Comparison of ENCODE assay signal across 8 mouse cellular contexts in the genomic region with DNA sequence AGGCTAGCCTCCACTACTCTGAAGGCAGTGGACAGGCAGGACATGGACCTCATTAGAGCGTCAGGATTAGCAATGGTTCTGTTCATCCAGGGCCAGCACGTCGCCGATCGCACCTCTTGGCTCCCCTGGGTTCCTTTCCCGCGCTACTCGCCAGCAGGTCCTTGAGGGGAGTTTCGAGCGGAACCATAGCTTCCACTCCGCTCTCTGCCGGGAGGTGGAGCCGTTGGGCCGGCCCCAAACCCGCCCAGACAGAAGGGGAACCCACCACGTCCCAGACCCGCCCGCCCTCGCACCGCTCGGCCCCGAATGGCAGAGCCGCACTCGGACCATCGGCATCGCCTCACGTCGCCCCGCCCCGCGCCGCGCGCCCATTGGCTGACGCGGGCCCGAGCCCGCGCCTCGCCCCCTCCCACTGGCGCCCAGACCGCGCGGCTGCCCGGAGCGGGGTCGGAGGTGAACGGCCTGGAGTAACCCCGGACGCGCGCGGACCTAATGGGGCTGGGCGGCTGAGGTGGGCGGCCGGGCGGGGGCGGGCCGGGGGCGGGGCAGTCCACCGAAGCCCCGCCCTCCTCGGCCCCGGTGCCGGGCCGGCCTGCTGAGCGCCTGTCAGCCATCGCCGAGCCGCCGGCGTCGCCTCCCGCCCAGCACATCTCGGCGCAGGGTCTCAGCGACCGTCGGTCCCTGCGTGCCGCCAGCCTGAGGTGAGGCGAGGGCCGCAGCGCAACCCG. TPM values are rescaled to one million over a fixed set of nuclear protein-coding genes. Genes with fewer than 3 reads are reported as not detected.
A peak's percentile ranks its signal among the peaks of the same experiment; 100 is the strongest.
DNase-seq lines count a peak whose midpoint lies in the region; ATAC-seq and TF ChIP-seq lines count a peak whose summit lies in the region.

No protein-coding gene starts in this region.

- peaks cover 29% of the 10 kb centered on the region for H3K79me2 ChIP-seq in CH12.LX (replicated peaks; ENCODE audit: control insufficient read depth, extremely low read depth, insufficient read depth, poor library complexity, severe bottlenecking)

- H3K27ac ChIP-seq in CH12.LX (ENCODE audit: insufficient read depth, low read depth): peak overlapping the region; percentile 56
- peak overlapping the region; percentile 98 for H3K27ac ChIP-seq in forebrain, embryonic 10.5 days
- H3K27ac ChIP-seq in heart, embryonic 15.5 days: peak overlapping the region; percentile 84
- H3K27ac ChIP-seq in liver, embryonic 13.5 days: peak overlapping the region; percentile 90
- H3K27ac ChIP-seq in stomach, embryonic 14.5 days (ENCODE audit: low read length): peak overlapping the region; percentile 88

- peaks cover 0 to 13% of the 10 kb centered on the region in 2 experiments for H3K36me3 ChIP-seq in CH12.LX (replicated peaks in 1 of 2; ENCODE audit: control insufficient read depth in 1 of 2, insufficient read depth in 1 of 2, low read length in 1 of 2)
- peaks cover 9% of the 10 kb centered on the region for H3K36me3 ChIP-seq in forebrain, embryonic 10.5 days (replicated peaks)
- H3K36me3 ChIP-seq in heart, embryonic 15.5 days: no peaks in the 10 kb centered on the region
- H3K36me3 ChIP-seq in liver, embryonic 13.5 days: no peaks in the 10 kb centered on the region
- no peaks in the 10 kb centered on the region for H3K36me3 ChIP-seq in stomach, embryonic 14.5 days (ENCODE audit: control insufficient read depth, insufficient read depth, low read length)

- H3K27me3 ChIP-seq in CH12.LX (replicated peaks): peaks cover 6% of the 10 kb centered on the region
- H3K27me3 ChIP-seq in forebrain, embryonic 10.5 days (ENCODE audit: poor library complexity, severe bottlenecking): peaks cover 19% of the 10 kb centered on the region
- no peaks in the 10 kb centered on the region for H3K27me3 ChIP-seq in heart, embryonic 15.5 days
- no peaks in the 10 kb centered on the region for H3K27me3 ChIP-seq in liver, embryonic 13.5 days
- H3K27me3 ChIP-seq in stomach, embryonic 14.5 days (ENCODE audit: control insufficient read depth, insufficient read depth, low read length): no peaks in the 10 kb centered on the region

- H3K9ac ChIP-seq in CH12.LX (ENCODE audit: insufficient read depth, low read depth): peak overlapping the region; percentile 90
- H3K9ac ChIP-seq in heart, embryonic 15.5 days: peak overlapping the region; percentile 67
- peak overlapping the region; percentile 85 for H3K9ac ChIP-seq in liver, embryonic 13.5 days
- H3K9ac ChIP-seq in stomach, embryonic 14.5 days (replicated peaks; ENCODE audit: low read depth, low read length): peak overlapping the region; percentile 73

- WGBS in forebrain, embryonic 10.5 days: under 1% methylated on average over 77 of the region's 85 CpGs
- under 1% methylated on average over 70 of the region's 85 CpGs for WGBS in heart, embryonic 15.5 days
- WGBS in liver, embryonic 13.5 days (ENCODE audit: insufficient replicate concordance): under 1% methylated on average over 75 of the region's 85 CpGs
- WGBS in stomach, embryonic 14.5 days: 0% methylated on average over 62 of the region's 85 CpGs

- peak overlapping the region; percentile 72 to 77 (median 76) for H3K4me3 ChIP-seq in CH12.LX (replicated peaks in 1 of 3; ENCODE audit: low read depth in 2 of 3, low read length in 2 of 3, poor library complexity in 1 of 3)
- H3K4me3 ChIP-seq in forebrain, embryonic 10.5 days: peak overlapping the region; percentile 85
- peak overlapping the region; percentile 74 for H3K4me3 ChIP-seq in heart, embryonic 15.5 days
- peak overlapping the region; percentile 84 for H3K4me3 ChIP-seq in liver, embryonic 13.5 days (replicated peaks)
- peak overlapping the region; percentile 82 for H3K4me3 ChIP-seq in stomach, embryonic 14.5 days (ENCODE audit: low read depth, low read length)

- dilution Hi-C loops in CH12.LX (cut with MboI; ENCODE audit: extremely low pct_ligation_motif_present, extremely low pct_unique_long_range_greater_than_20kb, low sequenced_read_pairs): no loop called here

- peak; percentile 83 for TF ChIP-seq POLR2A in CH12.LX (IDR thresholded peaks at IDR 0.05; ENCODE audit: low read depth, low read length)

- peak overlapping the region; percentile 84 for H3K4me2 ChIP-seq in CH12.LX (ENCODE audit: insufficient read depth, low read depth, poor library complexity, severe bottlenecking)
- H3K4me2 ChIP-seq in heart, embryonic 15.5 days: peak overlapping the region; percentile 79
- H3K4me2 ChIP-seq in liver, embryonic 13.5 days: peak overlapping the region; percentile 98
- peak overlapping the region; percentile 78 for H3K4me2 ChIP-seq in stomach, embryonic 14.5 days (replicated peaks; ENCODE audit: low read depth, low read length)

- no peak for TF ChIP-seq EP300 in CH12.LX (IDR thresholded peaks at IDR 0.05; ENCODE audit: low read length)

- in situ Hi-C loops in CH12.LX (cut with MboI; ENCODE audit: low pct_ligation_motif_present, low pct_unique_long_range_greater_than_20kb, low sequenced_read_pairs): no loop called here

- DNase-seq in CH12.LX (ENCODE audit: extremely low read depth): peak; percentile 97
- peak; percentile 85 for DNase-seq in c-Kit-positive CD71-negative TER-119-negative erythroid progenitor cells, embryonic 14.5 days (ENCODE audit: low read depth)
- peak; percentile 95 for DNase-seq in forebrain, embryonic 10.5 days (ENCODE audit: extremely low spot score, low spot score)
- DNase-seq in kidney, postnatal 14 days: peak; percentile 99
- peak; percentile 93 for DNase-seq in liver, embryonic 13.5 days
- peak; percentile 93 for DNase-seq in natural killer cell, adult 2 months (ENCODE audit: low spot score in 2 of 2)

- TF ChIP-seq RAD21 in CH12.LX (IDR thresholded peaks at IDR 0.05; ENCODE audit: low read depth, low read length): peak; percentile 63

- H3K9me3 ChIP-seq in CH12.LX (replicated peaks; ENCODE audit: low read length): no peaks in the 10 kb centered on the region
- no peaks in the 10 kb centered on the region for H3K9me3 ChIP-seq in forebrain, embryonic 10.5 days
- H3K9me3 ChIP-seq in heart, embryonic 15.5 days (replicated peaks): no peaks in the 10 kb centered on the region
- H3K9me3 ChIP-seq in liver, embryonic 13.5 days (replicated peaks): no peaks in the 10 kb centered on the region
- H3K9me3 ChIP-seq in stomach, embryonic 14.5 days (ENCODE audit: control insufficient read depth, low read depth, low read length): no peaks in the 10 kb centered on the region

- ATAC-seq in heart, embryonic 15.5 days (replicated peaks; ENCODE audit: insufficient number of reproducible peaks, insufficient read depth, low FRiP score, low read depth): peak; percentile 98
- ATAC-seq in liver, embryonic 13.5 days (ENCODE audit: low read depth): peak; percentile 95
- peak; percentile 98 for ATAC-seq in stomach, embryonic 14.5 days (ENCODE audit: insufficient number of reproducible peaks, insufficient read depth, low FRiP score, low read depth)

- H3K4me1 ChIP-seq in CH12.LX (ENCODE audit: control insufficient read depth in 1 of 2, insufficient read depth in 2 of 2): peaks cover 11 to 46% of the 10 kb centered on the region in 2 experiments
- peaks cover 35% of the 10 kb centered on the region for H3K4me1 ChIP-seq in forebrain, embryonic 10.5 days
- peaks cover 11% of the 10 kb centered on the region for H3K4me1 ChIP-seq in heart, embryonic 15.5 days (replicated peaks)
- peaks cover 46% of the 10 kb centered on the region for H3K4me1 ChIP-seq in liver, embryonic 13.5 days (replicated peaks)
- H3K4me1 ChIP-seq in stomach, embryonic 14.5 days (ENCODE audit: control insufficient read depth, insufficient read depth, low read length): peaks cover 11% of the 10 kb centered on the region

- peak in 1 of 2 experiments; percentile 80; a peak in 2 of 4 replicates for TF ChIP-seq CTCF in CH12.LX (conservative IDR thresholded peaks at IDR 0.05 in 1 of 2, IDR thresholded peaks at IDR 0.05 in 1 of 2; ENCODE audit: low read depth in 2 of 2, low read length in 2 of 2)

TF ChIP-seq in CH12.LX, 34 proteins besides CTCF, POLR2A, EP300 and RAD21 (continues in another document):
- TF ChIP-seq MAFK (IDR thresholded peaks at IDR 0.05; ENCODE audit: insufficient replicate concordance, low read length): no peak
- TF ChIP-seq MAX (IDR thresholded peaks at IDR 0.05; ENCODE audit: low read length): peak; percentile 92
- TF ChIP-seq KAT2A (IDR thresholded peaks at IDR 0.05; ENCODE audit: insufficient replicate concordance, low read length): 0 out of 2 replicates have a peak, but pooled peaks have one; percentile 1
- TF ChIP-seq RCOR1 (conservative IDR thresholded peaks at IDR 0.05; ENCODE audit: low read depth, low read length): no peak
- peak; percentile 44; the same call in 1 of the 2 replicates for TF ChIP-seq IRF4 (IDR thresholded peaks at IDR 0.05; ENCODE audit: low read depth, low read length)
- peak; percentile 53; the same call in 1 of the 2 replicates for TF ChIP-seq SMC3 (IDR thresholded peaks at IDR 0.05; ENCODE audit: low read depth, low read length)

RNA-seq across cellular contexts. Expression of gene Gm11437, which starts 12.1 kb away (rescaled TPM):
- total RNA-seq in CH12.LX (2012; rRNA removed) (not detected in 2 replicates), CH12.LX (2014; rRNA removed) (not detected in 2 replicates)
- not detected in 2 replicates for polyA plus RNA-seq in CH12.LX (2012; ENCODE audit: insufficient read length, low read depth)
- not detected in 2 replicates for polyA plus RNA-seq in forebrain, embryonic 10.5 days (2016; fragmentation: Nextera tagmentation; extraction: Ambion mirVana)
- not detected in 2 replicates for polyA plus RNA-seq in heart, embryonic 15.5 days (2015; fragmentation: Nextera tagmentation; extraction: Ambion mirVana)
- polyA plus RNA-seq in liver, embryonic 13.5 days (2015; fragmentation: Nextera tagmentation; extraction: Ambion mirVana): not detected in 2 replicates
- not detected in 2 replicates for polyA plus RNA-seq in stomach, embryonic 14.5 days (2014; fragmentation: Nextera tagmentation; extraction: Ambion mirVana)

RNA-seq across cellular contexts. Expression of gene Acaca, which starts 49.9 kb away (rescaled TPM):
- total RNA-seq in CH12.LX (2012; rRNA removed) (61.7 and 76.5 TPM in 2 replicates), CH12.LX (2014; rRNA removed) (35.0 and 36.9 TPM in 2 replicates)
- 53.5 and 62.6 TPM in 2 replicates for polyA plus RNA-seq in CH12.LX (2012; ENCODE audit: insufficient read length, low read depth)
- 25.6 and 26.8 TPM in 2 replicates for polyA plus RNA-seq in forebrain, embryonic 10.5 days (2016; fragmentation: Nextera tagmentation; extraction: Ambion mirVana)
- 5.9 and 7.5 TPM in 2 replicates for polyA plus RNA-seq in heart, embryonic 15.5 days (2015; fragmentation: Nextera tagmentation; extraction: Ambion mirVana)
- polyA plus RNA-seq in liver, embryonic 13.5 days (2015; fragmentation: Nextera tagmentation; extraction: Ambion mirVana): 4.8 and 6.8 TPM in 2 replicates
- 25.5 and 25.8 TPM in 2 replicates for polyA plus RNA-seq in stomach, embryonic 14.5 days (2014; fragmentation: Nextera tagmentation; extraction: Ambion mirVana)

RNA-seq across cellular contexts. Expression of gene Tada2a, which starts 50.0 kb away (rescaled TPM):
- total RNA-seq in CH12.LX (2012; rRNA removed) (37.5 and 40.8 TPM in 2 replicates), CH12.LX (2014; rRNA removed) (33.1 and 34.1 TPM in 2 replicates)
- polyA plus RNA-seq in CH12.LX (2012; ENCODE audit: insufficient read length, low read depth): 59.5 and 66.1 TPM in 2 replicates
- polyA plus RNA-seq in forebrain, embryonic 10.5 days (2016; fragmentation: Nextera tagmentation; extraction: Ambion mirVana): 43.6 and 43.7 TPM in 2 replicates
- polyA plus RNA-seq in heart, embryonic 15.5 days (2015; fragmentation: Nextera tagmentation; extraction: Ambion mirVana): 15.5 and 20.1 TPM in 2 replicates
- 12.8 and 14.5 TPM in 2 replicates for polyA plus RNA-seq in liver, embryonic 13.5 days (2015; fragmentation: Nextera tagmentation; extraction: Ambion mirVana)
- 36.2 and 37.6 TPM in 2 replicates for polyA plus RNA-seq in stomach, embryonic 14.5 days (2014; fragmentation: Nextera tagmentation; extraction: Ambion mirVana)

Comparison
In these comparisons a context has a peak if more than half of its experiments do, and no peak if none do; other contexts are left out.
1. Peak in every context shown above with its lines: DNase-seq, ATAC-seq, H3K4me3 ChIP-seq and H3K27ac ChIP-seq.